Mouse (Mus musculus) C2C12 (cell line): ENCODE results near the gene Crkl. TPM values are rescaled to one million over a fixed set of nuclear protein-coding genes. Genes with fewer than 3 reads are reported as not detected.

Source experiments
- H3K27me3 ChIP-seq: one replicate; pipeline ENCODE4 v1.6.1; 2011; ENCODE audit not compliant: control insufficient read depth, insufficient read depth, insufficient read length
- H3K36me3 ChIP-seq: one replicate; pipeline ENCODE4 v1.6.1; 2011; ENCODE audit not compliant: control insufficient read depth, insufficient read depth
- H3K4me3 ChIP-seq: one replicate; pipeline ENCODE4 v1.5.1; 2011; ENCODE audit warnings: mild to moderate bottlenecking, control low read depth; ENCODE audit not compliant: poor library complexity, insufficient read depth, severe bottlenecking
- H3K79me2 ChIP-seq: one replicate; pipeline ENCODE4 v1.6.1; 2011; ENCODE audit not compliant: control insufficient read depth, insufficient read depth
- H3K79me3 ChIP-seq: one replicate; pipeline ENCODE4 v1.6.1; 2011; ENCODE audit warnings: low read depth, control low read depth
- H3ac ChIP-seq: one replicate; pipeline ENCODE3; 2011; ENCODE audit warnings: low read depth; ENCODE audit not compliant: control insufficient read depth, insufficient read length
- CEBPB ChIP-seq: IDR thresholded peaks from one replicate; pipeline ENCODE4 v1.6.1; 2011; ENCODE audit warnings: low read depth, mild to moderate bottlenecking, control low read depth, moderate library complexity
- CTCF ChIP-seq: IDR thresholded peaks from one replicate; pipeline ENCODE4 v1.5.1; 2011; ENCODE audit not compliant: control insufficient read depth, insufficient read depth, insufficient read length
- FOSL1 ChIP-seq: IDR thresholded peaks from one replicate; pipeline ENCODE4 v1.8.0; 2011; ENCODE audit warnings: mild to moderate bottlenecking, low read length; ENCODE audit not compliant: poor library complexity, insufficient read depth, severe bottlenecking
- MAX ChIP-seq: IDR thresholded peaks from one replicate; pipeline ENCODE4 v1.6.1; 2011; ENCODE audit warnings: mild to moderate bottlenecking, control low read depth
- MYOD1 ChIP-seq: IDR thresholded peaks from one replicate; pipeline ENCODE4 v1.6.1; 2011; ENCODE audit warnings: low read depth; ENCODE audit not compliant: control insufficient read depth, insufficient read length
- MYOG ChIP-seq: IDR thresholded peaks from one replicate; pipeline ENCODE4 v1.6.1; 2011; ENCODE audit not compliant: control insufficient read depth, insufficient read length; ENCODE audit errors: extremely low read depth
- USF1 ChIP-seq: IDR thresholded peaks from one replicate; pipeline ENCODE4 v1.6.1; 2011; ENCODE audit warnings: low read depth, mild to moderate bottlenecking, control low read depth, moderate library complexity
- polyA plus RNA-seq: library from polyadenylated mRNA; unstranded; fragments of >200 nt; fragmentation: generic; extraction: Trizol; gene quantifications from one replicate; pipeline ENCODE4 v1.2.1, GENCODE M21; 2012; ENCODE audit warnings: missing spikeins

Crkl gene
- polyA plus RNA-seq, 1 experiment, result 15.2 TPM

GRCm38 (mm10) chr16:17536584-17536983, 84.8 kb downstream of the Crkl start:
- Histone ChIP-seq H3K36me3 (no peaks in the 10 kb centered on the region), H3K79me2 (peaks cover 3% of the 10 kb centered on the region), H3ac (no peak overlapping the region), H3K27me3 (no peaks in the 10 kb centered on the region), H3K79me3 (no peaks in the 10 kb centered on the region), H3K4me3 (no peak overlapping the region)
- no peak for TF ChIP-seq CEBPB
- no peak for TF ChIP-seq FOSL1
- TF ChIP-seq CTCF, result no peak
- no peak for TF ChIP-seq MAX
- no peak for TF ChIP-seq USF1
- TF ChIP-seq MYOG, result no peak
- no peak for TF ChIP-seq MYOD1

Other genes starting within 250 kb of the Crkl start
- gene Ube2l3, start 249.3 kb upstream of the Crkl start, polyA plus RNA-seq, result 135 TPM
- gene Rimbp3, start 243.4 kb upstream of the Crkl start, polyA plus RNA-seq, result 0.02 TPM
- gene Hic2, start 218.4 kb upstream of the Crkl start, polyA plus RNA-seq, result 1.1 TPM
- 1.3 TPM for gene Tmem191c, start 175.9 kb upstream of the Crkl start, polyA plus RNA-seq
- 0.16 TPM for gene Serpind1, start 120.6 kb upstream of the Crkl start, polyA plus RNA-seq
- 9.1 TPM for gene Snap29, start 46.0 kb upstream of the Crkl start, polyA plus RNA-seq
- gene Pi4ka, start 45.7 kb upstream of the Crkl start, polyA plus RNA-seq, result 39.5 TPM
- not detected for gene Aifm3, start 37.6 kb downstream of the Crkl start, polyA plus RNA-seq
- gene Lztr1, start 56.7 kb downstream of the Crkl start, polyA plus RNA-seq, result 69.0 TPM
- gene Thap7, start 79.1 kb downstream of the Crkl start, polyA plus RNA-seq, result 55.7 TPM
- gene Lrrc74b, start 109.3 kb downstream of the Crkl start, polyA plus RNA-seq, result 0.06 TPM
- 1.9 TPM for gene P2rx6, start 109.9 kb downstream of the Crkl start, polyA plus RNA-seq
- gene Slc7a4, start 131.2 kb downstream of the Crkl start, polyA plus RNA-seq, result 1.4 TPM
- gene Smpd4, start 167.4 kb downstream of the Crkl start, polyA plus RNA-seq, result 26.5 TPM
- gene Ccdc74a, start 194.5 kb downstream of the Crkl start, polyA plus RNA-seq, result 9.6 TPM